Mouse (Mus musculus): ENCODE data around the gene Thumpd1.

GRCm38 (mm10) chr7:119689726-119690125 is 30.9 kb downstream of the Thumpd1 start, which contains the start of gene Acsm4:
- no peak for TF ChIP-seq POLR2A (IDR thresholded peaks at IDR 0.05; ENCODE audit: low read depth, low read length)
- TF ChIP-seq CTCF (IDR thresholded peaks at IDR 0.05; ENCODE audit: borderline replicate concordance, insufficient read depth, low read length), result no peak
